Mouse (Mus musculus) E14TG2a.4 (cell line): ENCODE results near the gene Gtf2f2.

Experiments used
- CTCF ChIP-seq: conservative IDR thresholded peaks from 2 replicates; pipeline ENCODE4 v1.5.1; 2014; ENCODE audit warnings: low read length
- NANOG ChIP-seq: IDR thresholded peaks from 2 replicates; pipeline ENCODE4 v1.6.1; 2014; ENCODE audit warnings: borderline replicate concordance, low read length, mixed read lengths
- POU5F1 ChIP-seq: IDR thresholded peaks from 2 replicates; pipeline ENCODE4 v1.6.1; 2014; ENCODE audit warnings: low read length, borderline replicate concordance

- TF ChIP-seq CTCF, result no peak
- no peak for TF ChIP-seq POU5F1
- no peak for TF ChIP-seq NANOG
Measured at GRCm38 (mm10) chr14:75964433-75964832, 46.2 kb downstream of the Gtf2f2 start.
